Mouse (Mus musculus) brain, embryonic 14.5 days (tissue): ENCODE data around the gene Eml1.

Source experiments
- CTCF ChIP-seq: fragments of 200-500 bp; IDR thresholded peaks from 2 replicates; pipeline ENCODE4 v1.5.1; 2012; ENCODE audit warnings: inconsistent platforms, mild to moderate bottlenecking, moderate library complexity, borderline replicate concordance; ENCODE audit not compliant: insufficient read depth, insufficient read length; ENCODE audit errors: extremely low read depth
- POLR2A ChIP-seq: fragments of 200-500 bp; IDR thresholded peaks from 2 replicates; pipeline ENCODE4 v1.6.1; 2012; ENCODE audit warnings: mild to moderate bottlenecking, inconsistent platforms, borderline replicate concordance; ENCODE audit not compliant: poor library complexity, insufficient read depth, insufficient read length, severe bottlenecking; ENCODE audit errors: extremely low read depth

GRCm38 (mm10) chr12:108433498-108433897, 62.7 kb downstream of the Eml1 start:
- no peak for TF ChIP-seq CTCF
- no peak for TF ChIP-seq POLR2A
